Mouse (Mus musculus): ENCODE measurements around the gene Atp7a.

GRCm38 (mm10) chrX:106105464-106105863 is 78.4 kb downstream of the Atp7a start:
- TF ChIP-seq GATA1 (IDR thresholded peaks at IDR 0.05; ENCODE audit: borderline replicate concordance, low read length) (no peak), FLI1 (IDR thresholded peaks at IDR 0.05; ENCODE audit: low read length) (no peak)
